Mouse (Mus musculus) spleen, postnatal 10 days (tissue): ENCODE results near the gene Speer4f1.
"Not testable (repeated sequence)": the region's sequence is repeated elsewhere in the genome, so short reads cannot be mapped to it uniquely, and the experiment has no call there.

Experiments
- DNase-seq, 2 experiments: peaks; one replicate each; pipeline ENCODE4 v3.0.0; 2021 to 2022; ENCODE audit warnings: low spot score in 2 of 2

The Speer4f1 gene

GRCm38 (mm10) chr5:17475798-17476197, at the start of gene Speer4f1:
Speer4f1 (plus strand) TSS chr5:17476098.
- DNase-seq = not testable (repeated sequence)

GRCm38 (mm10) chr5:17426930-17427329, 49.0 kb upstream of the Speer4f1 start:
- DNase-seq = no peak

DNA sequence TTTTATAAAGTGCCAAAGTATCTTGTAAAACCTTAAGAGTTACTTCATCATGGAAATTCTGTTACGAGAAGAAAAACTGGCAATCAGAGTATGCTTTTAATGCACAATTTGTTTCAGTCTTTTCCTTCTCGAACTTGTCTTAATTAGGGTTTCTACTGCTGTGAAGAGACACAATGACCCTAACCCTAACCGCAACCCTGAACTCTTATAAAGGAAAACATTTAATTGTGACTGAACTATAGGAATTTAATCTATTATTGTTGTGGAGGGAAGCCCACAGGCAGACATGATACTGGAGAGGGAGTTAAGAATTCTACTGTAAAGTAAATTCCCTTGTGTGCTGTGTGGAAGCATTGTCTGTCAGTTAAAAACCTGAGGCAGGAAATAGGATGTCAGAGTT, 41.2 kb upstream of the Speer4f1 start:
- DNase-seq = no peak

- DNase-seq = no peak
Measured at GRCm38 (mm10) chr5:17436209-17436608, 39.7 kb upstream of the Speer4f1 start.

DNA sequence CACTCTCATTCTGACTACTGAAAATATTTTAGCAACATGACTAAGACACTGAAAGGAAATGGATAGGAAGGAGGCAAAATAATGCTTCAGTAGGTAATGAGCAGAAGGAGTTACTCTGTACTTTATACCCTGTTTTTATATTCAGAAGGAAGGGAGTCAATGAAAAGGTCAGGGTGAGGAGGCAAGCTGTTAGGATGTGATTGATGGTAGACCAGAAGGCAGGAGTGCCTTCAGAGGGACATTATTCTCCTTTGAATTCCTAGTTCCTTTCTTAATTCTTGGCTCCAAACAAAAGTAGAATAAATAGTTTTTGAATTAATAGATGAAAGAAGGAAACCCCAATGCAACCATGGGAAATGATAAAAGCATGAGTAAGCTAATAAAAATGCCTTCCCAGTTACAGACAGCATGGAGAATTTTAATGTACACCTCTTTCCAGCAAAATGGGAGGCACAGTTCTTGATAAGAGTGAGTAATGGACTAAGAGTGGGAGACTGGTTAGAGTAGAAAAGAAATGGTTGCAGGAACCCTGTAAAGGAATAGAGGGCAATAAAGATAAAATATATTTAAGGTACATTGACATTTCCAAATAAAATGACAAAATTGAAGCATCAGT, 36.3 kb upstream of the Speer4f1 start:
- no peak for DNase-seq

GRCm38 (mm10) chr5:17454059-17454458, 21.8 kb upstream of the Speer4f1 start:
- no peak for DNase-seq

GRCm38 (mm10) chr5:17454952-17455586, 20.8 kb upstream of the Speer4f1 start:
- no peak for DNase-seq

DNA sequence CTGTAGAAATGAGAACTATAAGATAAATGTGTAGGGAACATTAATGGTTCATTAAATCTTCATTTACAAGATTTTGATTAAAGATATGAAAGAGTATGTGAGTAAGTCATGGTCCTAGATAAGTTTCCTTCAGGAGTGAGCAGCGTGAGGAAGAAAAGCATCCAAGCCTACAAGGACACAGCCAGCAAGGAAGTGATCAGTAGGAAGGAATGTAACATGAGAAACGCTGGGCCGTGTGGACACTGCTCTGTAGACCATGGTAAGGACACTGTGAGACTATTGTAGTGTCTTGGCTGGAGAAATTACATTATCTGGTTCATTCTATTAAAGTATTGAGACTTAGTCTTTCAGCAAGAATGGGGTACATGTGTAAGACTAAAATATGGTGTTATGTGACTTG, 19.2 kb upstream of the Speer4f1 start:
- DNase-seq = no peak

- DNase-seq = not testable (repeated sequence)
Measured at GRCm38 (mm10) chr5:17468120-17468519, 7.8 kb upstream of the Speer4f1 start.

GRCm38 (mm10) chr5:17476476-17476875, 578 bp downstream of the Speer4f1 start:
- DNase-seq = no peak

- DNase-seq = no peak
Measured at GRCm38 (mm10) chr5:17489894-17490293, 14.0 kb downstream of the Speer4f1 start.

- DNase-seq = no peak
Measured at GRCm38 (mm10) chr5:17495616-17496015, 19.7 kb downstream of the Speer4f1 start.

- no peak for DNase-seq
Measured at GRCm38 (mm10) chr5:17496650-17497049, 20.8 kb downstream of the Speer4f1 start.

- no peak for DNase-seq
Measured at GRCm38 (mm10) chr5:17499873-17500329, 24.0 kb downstream of the Speer4f1 start.

GRCm38 (mm10) chr5:17500866-17501265, 25.0 kb downstream of the Speer4f1 start:
- no peak for DNase-seq

GRCm38 (mm10) chr5:17505540-17505939, 29.6 kb downstream of the Speer4f1 start:
- no peak for DNase-seq

DNA sequence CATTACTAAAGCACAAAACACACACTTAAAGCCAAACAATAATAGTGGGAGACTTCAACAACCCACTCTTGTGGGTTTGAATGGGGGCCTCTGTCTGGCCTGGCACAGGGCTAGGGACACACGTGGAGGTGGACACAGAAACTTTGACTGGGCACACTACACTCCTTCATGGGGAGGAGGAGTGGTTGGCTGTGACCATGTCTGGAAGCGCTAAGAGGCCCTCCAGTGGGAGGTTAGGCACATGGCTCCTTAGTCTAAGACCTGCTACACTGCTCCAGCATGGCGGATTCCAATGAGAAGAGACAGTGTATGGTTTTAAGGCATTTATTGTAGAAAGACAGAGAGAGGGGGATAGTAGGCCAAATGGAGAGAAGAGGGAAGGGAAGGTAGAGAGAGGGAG, 32.1 kb downstream of the Speer4f1 start:
- no peak for DNase-seq
